Mouse (Mus musculus): ENCODE results near the gene Agl. TPM values are rescaled to one million over a fixed set of nuclear protein-coding genes. Genes with fewer than 3 reads are reported as not detected.

Gene Agl
- 16.5 and 17.3 TPM in 2 replicates for polyA plus RNA-seq (2015; fragmentation: Nextera tagmentation; extraction: Ambion mirVana)

GRCm38 (mm10) chr3:116807811-116808506 is at the start of gene Agl:
Gene Agl, minus strand, starts transcription at chr3:116808166.
- WGBS: under 1% methylated on average over 48 of the region's 57 CpGs
- peak within 1 kb of the TSS; percentile 76 for H3K4me2 ChIP-seq
- peak; percentile 100 for ATAC-seq (ENCODE audit: low FRiP score)
- peak within 1 kb of the TSS; percentile 74 for H3K4me3 ChIP-seq
- H3K9ac ChIP-seq: peak within 1 kb of the TSS; percentile 85
- no peaks in the 10 kb centered on the region for H3K9me3 ChIP-seq
- peaks cover 5% of the 10 kb centered on the region; the same call in 1 of the 2 replicates for H3K36me3 ChIP-seq
- no peaks in the 10 kb centered on the region for H3K27me3 ChIP-seq
- peak within 1 kb of the TSS; percentile 92 for H3K27ac ChIP-seq
- H3K4me1 ChIP-seq (replicated peaks): peaks cover 25% of the 10 kb centered on the region

- H3K9me3 ChIP-seq: no peaks in the 10 kb centered on the region
- no peak overlapping the region for H3K4me2 ChIP-seq
- no peaks in the 10 kb centered on the region for H3K36me3 ChIP-seq
- H3K4me3 ChIP-seq: no peak overlapping the region
- peaks cover 9% of the 10 kb centered on the region for H3K4me1 ChIP-seq (replicated peaks)
- no peak for ATAC-seq (ENCODE audit: low FRiP score)
- WGBS: 90% methylated on average over 6 of the region's 6 CpGs
- no peaks in the 10 kb centered on the region for H3K27me3 ChIP-seq
- no peak overlapping the region for H3K27ac ChIP-seq
- H3K9ac ChIP-seq: no peak overlapping the region
Measured at GRCm38 (mm10) chr3:116857611-116858010, 49.6 kb upstream of the Agl start.

- Histone ChIP-seq H3K27me3 (no peaks in the 10 kb centered on the region), H3K27ac (no peak overlapping the region), H3K36me3 (no peaks in the 10 kb centered on the region), H3K4me2 (no peak overlapping the region), H3K9me3 (no peaks in the 10 kb centered on the region), H3K9ac (no peak overlapping the region), H3K4me1 (replicated peaks) (no peaks in the 10 kb centered on the region), H3K4me3 (no peak overlapping the region)
- 95% methylated on average over 3 of the region's 3 CpGs for WGBS
- no peak for ATAC-seq (ENCODE audit: low FRiP score)
Measured at GRCm38 (mm10) chr3:116852421-116852820, 44.5 kb upstream of the Agl start.

- Histone ChIP-seq H3K36me3 (no peaks in the 10 kb centered on the region), H3K4me3 (no peak overlapping the region), H3K27me3 (no peaks in the 10 kb centered on the region), H3K4me1 (replicated peaks) (no peaks in the 10 kb centered on the region), H3K4me2 (no peak overlapping the region), H3K9ac (no peak overlapping the region), H3K9me3 (no peaks in the 10 kb centered on the region), H3K27ac (no peak overlapping the region)
- ATAC-seq (ENCODE audit: low FRiP score): no peak
- WGBS: 89% methylated on average over 1 of the region's 1 CpGs
Measured at GRCm38 (mm10) chr3:116850376-116850775, 42.4 kb upstream of the Agl start.

- no peak overlapping the region for H3K4me2 ChIP-seq
- no peak for ATAC-seq (ENCODE audit: low FRiP score)
- H3K36me3 ChIP-seq: no peaks in the 10 kb centered on the region
- no peak overlapping the region for H3K27ac ChIP-seq
- no peaks in the 10 kb centered on the region for H3K9me3 ChIP-seq
- no peaks in the 10 kb centered on the region for H3K4me1 ChIP-seq (replicated peaks)
- 93% methylated on average over 4 of the region's 4 CpGs for WGBS
- H3K27me3 ChIP-seq: no peaks in the 10 kb centered on the region
- no peak overlapping the region for H3K9ac ChIP-seq
- H3K4me3 ChIP-seq: no peak overlapping the region
Measured at GRCm38 (mm10) chr3:116848936-116849335, 41.0 kb upstream of the Agl start.

- Histone ChIP-seq H3K36me3 (no peaks in the 10 kb centered on the region), H3K27me3 (no peaks in the 10 kb centered on the region), H3K9ac (no peak overlapping the region), H3K4me1 (replicated peaks) (no peaks in the 10 kb centered on the region), H3K4me2 (no peak overlapping the region), H3K4me3 (no peak overlapping the region), H3K27ac (no peak overlapping the region), H3K9me3 (no peaks in the 10 kb centered on the region)
- ATAC-seq (ENCODE audit: low FRiP score): no peak
- 96% methylated on average over 1 of the region's 1 CpGs for WGBS
Measured at GRCm38 (mm10) chr3:116848099-116848498, 40.1 kb upstream of the Agl start.

GRCm38 (mm10) chr3:116846084-116846483 is 38.1 kb upstream of the Agl start:
- no peaks in the 10 kb centered on the region for H3K27me3 ChIP-seq
- WGBS: 95% methylated on average over 4 of the region's 4 CpGs

GRCm38 (mm10) chr3:116844880-116845579 is 37.1 kb upstream of the Agl start:
- no peaks in the 10 kb centered on the region for H3K4me1 ChIP-seq (replicated peaks)
- no peaks in the 10 kb centered on the region for H3K9me3 ChIP-seq
- H3K4me3 ChIP-seq: no peak overlapping the region
- no peak overlapping the region for H3K27ac ChIP-seq
- H3K36me3 ChIP-seq: no peaks in the 10 kb centered on the region
- H3K4me2 ChIP-seq: no peak overlapping the region
- no peak overlapping the region for H3K9ac ChIP-seq
- no peak for ATAC-seq (ENCODE audit: low FRiP score)
- H3K27me3 ChIP-seq: no peaks in the 10 kb centered on the region
- WGBS: 92% methylated on average over 10 of the region's 10 CpGs

More at GRCm38 (mm10) chr3:116846084-116846483, 38.1 kb upstream of the Agl start:
- Histone ChIP-seq H3K27ac (no peak overlapping the region), H3K4me3 (no peak overlapping the region), H3K9me3 (no peaks in the 10 kb centered on the region), H3K4me1 (replicated peaks) (no peaks in the 10 kb centered on the region), H3K36me3 (no peaks in the 10 kb centered on the region), H3K9ac (no peak overlapping the region), H3K4me2 (no peak overlapping the region)
- ATAC-seq (ENCODE audit: low FRiP score): no peak

- H3K4me1 ChIP-seq (replicated peaks): no peaks in the 10 kb centered on the region
- H3K27me3 ChIP-seq: no peaks in the 10 kb centered on the region
- no peaks in the 10 kb centered on the region for H3K36me3 ChIP-seq
- H3K4me2 ChIP-seq: no peak overlapping the region
- H3K9ac ChIP-seq: no peak overlapping the region
- 67% methylated on average over 2 of the region's 2 CpGs for WGBS
- no peaks in the 10 kb centered on the region for H3K9me3 ChIP-seq
- no peak for ATAC-seq (ENCODE audit: low FRiP score)
- no peak overlapping the region for H3K27ac ChIP-seq
- no peak overlapping the region for H3K4me3 ChIP-seq
Measured at GRCm38 (mm10) chr3:116841311-116841710, 33.3 kb upstream of the Agl start.

- H3K27ac ChIP-seq: no peak overlapping the region
- H3K27me3 ChIP-seq: no peaks in the 10 kb centered on the region
- H3K4me3 ChIP-seq: no peak overlapping the region
- no peaks in the 10 kb centered on the region for H3K4me1 ChIP-seq (replicated peaks)
- no peaks in the 10 kb centered on the region for H3K36me3 ChIP-seq
- 84% methylated on average over 23 of the region's 23 CpGs for WGBS
- no peaks in the 10 kb centered on the region for H3K9me3 ChIP-seq
- no peak overlapping the region for H3K4me2 ChIP-seq
- no peak overlapping the region for H3K9ac ChIP-seq
- no peak for ATAC-seq (ENCODE audit: low FRiP score)
Measured at GRCm38 (mm10) chr3:116836681-116837475, 28.9 kb upstream of the Agl start.

GRCm38 (mm10) chr3:116835770-116836680 is 28.1 kb upstream of the Agl start:
- Histone ChIP-seq H3K4me2 (peak overlapping the region; percentile 62), H3K4me3 (peak overlapping the region; percentile 38), H3K27ac (no peak overlapping the region; the same call in 1 of the 2 replicates), H3K36me3 (no peaks in the 10 kb centered on the region), H3K27me3 (no peaks in the 10 kb centered on the region), H3K4me1 (replicated peaks) (no peaks in the 10 kb centered on the region), H3K9me3 (no peaks in the 10 kb centered on the region), H3K9ac (peak overlapping the region; percentile 68)
- ATAC-seq (ENCODE audit: low FRiP score): peak; percentile 87
- 25% methylated on average over 21 of the region's 21 CpGs for WGBS
